Mouse (Mus musculus) liver, embryonic 14.5 days (tissue): Measurements from ENCODE around the gene Flii.

Experiments used
- CTCF ChIP-seq: IDR thresholded peaks from 2 replicates; pipeline ENCODE4 v1.5.1; 2016; ENCODE audit warnings: antibody characterized with exemption, low read depth, control low read depth
- EP300 ChIP-seq: IDR thresholded peaks from 2 replicates; pipeline ENCODE4 v1.6.1; 2016; ENCODE audit warnings: antibody characterized with exemption, low read depth

DNA sequence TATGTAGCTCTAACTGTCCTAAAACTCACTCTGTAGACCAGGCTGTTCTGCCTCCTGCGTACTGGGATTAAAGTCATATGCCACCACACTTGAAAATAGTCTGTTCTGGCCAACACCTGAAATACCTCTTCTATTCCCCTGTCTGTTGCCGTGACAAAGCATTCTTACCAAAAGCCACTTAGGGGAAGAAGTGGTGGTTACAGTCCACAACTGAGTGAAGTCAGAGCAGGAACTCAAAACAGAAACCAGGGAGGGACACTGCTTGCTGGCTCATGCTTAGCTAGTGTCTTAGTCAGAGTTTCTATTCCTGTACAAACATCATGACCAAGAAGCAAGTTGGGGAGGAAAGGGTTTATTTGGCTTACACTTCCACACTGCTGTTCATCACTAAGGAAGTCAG is 42.3 kb upstream of the Flii start:
- TF ChIP-seq EP300, result no peak
- no peak for TF ChIP-seq CTCF
